In genomic region chr16:58068654-58069271, GRCm38 (mm10) we compare ENCODE assay signal across 28 mouse cellular contexts.
DNase-seq lines count a peak whose midpoint lies in the region; ATAC-seq and TF ChIP-seq lines count a peak whose summit lies in the region.
"Had no signal": no experiment of that assay in that cellular context is flagged by ENCODE, and none has a peak within 500 bp of the region (broad histone marks: within the 10 kb centered on the region; RNA-seq: fewer than 3 reads in every experiment).

No protein-coding gene starts in this region.

- H3K36me3 ChIP-seq in forebrain, embryonic 14.5 days (ENCODE audit: control insufficient read depth, insufficient read depth, low read length): no peaks in the 10 kb centered on the region
- H3K36me3 ChIP-seq in forebrain, embryonic 11.5 days (ENCODE audit: control insufficient read depth, insufficient read depth, low read length): no peaks in the 10 kb centered on the region
- H3K36me3 ChIP-seq in hindbrain, postnatal 0 days (ENCODE audit: insufficient read depth, low read length): no peaks in the 10 kb centered on the region
- H3K36me3 ChIP-seq in hindbrain, embryonic 12.5 days: no peaks in the 10 kb centered on the region
- H3K36me3 ChIP-seq in midbrain, postnatal 0 days (ENCODE audit: insufficient read depth, low read length): no peaks in the 10 kb centered on the region
- H3K36me3 ChIP-seq in midbrain, embryonic 16.5 days (ENCODE audit: control insufficient read depth, insufficient read depth, low read length): no peaks in the 10 kb centered on the region
- H3K36me3 ChIP-seq: embryonic facial prominence, embryonic 10.5 days; embryonic facial prominence, embryonic 15.5 days; heart, embryonic 10.5 days; heart, embryonic 15.5 days; midbrain, embryonic 10.5 days; midbrain, embryonic 15.5 days; neural tube, embryonic 12.5 days had no signal

- no peak for TF ChIP-seq CTCF in hindbrain, postnatal 0 days (IDR thresholded peaks at IDR 0.05; ENCODE audit: low read depth)
- no peak for TF ChIP-seq CTCF in midbrain, postnatal 0 days (IDR thresholded peaks at IDR 0.05)

- H3K27me3 ChIP-seq in forebrain, embryonic 14.5 days (replicated peaks; ENCODE audit: control insufficient read depth, insufficient read depth, low read length): no peaks in the 10 kb centered on the region
- no peaks in the 10 kb centered on the region for H3K27me3 ChIP-seq in forebrain, embryonic 11.5 days (ENCODE audit: control insufficient read depth, insufficient read depth, low read length)
- no peaks in the 10 kb centered on the region for H3K27me3 ChIP-seq in hindbrain, postnatal 0 days (ENCODE audit: insufficient read depth, low read length)
- H3K27me3 ChIP-seq in hindbrain, embryonic 12.5 days: no peaks in the 10 kb centered on the region
- H3K27me3 ChIP-seq in midbrain, postnatal 0 days (ENCODE audit: insufficient read depth, low read length): no peaks in the 10 kb centered on the region
- H3K27me3 ChIP-seq in midbrain, embryonic 16.5 days (ENCODE audit: control insufficient read depth, insufficient read depth, low read depth, low read length): no peaks in the 10 kb centered on the region
- H3K27me3 ChIP-seq: embryonic facial prominence, embryonic 15.5 days; heart, embryonic 15.5 days; midbrain, embryonic 15.5 days; neural tube, embryonic 12.5 days had no signal

- no peak overlapping the region for H3K27ac ChIP-seq in forebrain, embryonic 14.5 days (ENCODE audit: low read depth, low read length)
- no peak overlapping the region for H3K27ac ChIP-seq in forebrain, embryonic 11.5 days (ENCODE audit: low read depth, low read length)
- H3K27ac ChIP-seq in hindbrain, postnatal 0 days: no peak overlapping the region
- H3K27ac ChIP-seq in hindbrain, embryonic 12.5 days: no peak overlapping the region
- no peak overlapping the region for H3K27ac ChIP-seq in midbrain, postnatal 0 days (ENCODE audit: low read depth, low read length)
- H3K27ac ChIP-seq in midbrain, embryonic 16.5 days (ENCODE audit: low read length): no peak overlapping the region
- H3K27ac ChIP-seq: embryonic facial prominence, embryonic 10.5 days; embryonic facial prominence, embryonic 15.5 days; heart, embryonic 10.5 days; heart, embryonic 15.5 days; liver, embryonic 14.5 days; midbrain, embryonic 10.5 days; midbrain, embryonic 15.5 days; neural tube, embryonic 12.5 days had no signal

- no peak overlapping the region for H3K4me3 ChIP-seq in forebrain, embryonic 14.5 days (ENCODE audit: low read depth, low read length)
- no peak overlapping the region for H3K4me3 ChIP-seq in forebrain, embryonic 11.5 days (ENCODE audit: low read depth, low read length)
- no peak overlapping the region for H3K4me3 ChIP-seq in hindbrain, postnatal 0 days (ENCODE audit: low read length)
- H3K4me3 ChIP-seq in hindbrain, embryonic 12.5 days: no peak overlapping the region
- no peak overlapping the region for H3K4me3 ChIP-seq in midbrain, postnatal 0 days (ENCODE audit: low read depth, low read length)
- no peak overlapping the region for H3K4me3 ChIP-seq in midbrain, embryonic 16.5 days (ENCODE audit: low read depth, low read length)
- H3K4me3 ChIP-seq: embryonic facial prominence, embryonic 10.5 days; embryonic facial prominence, embryonic 15.5 days; heart, embryonic 10.5 days; heart, embryonic 15.5 days; midbrain, embryonic 10.5 days; midbrain, embryonic 15.5 days; myocyte; neural tube, embryonic 12.5 days had no signal

- DNase-seq in forebrain, embryonic 14.5 days (ENCODE audit: low spot score): peak; percentile 58
- no peak for DNase-seq in forebrain, embryonic 11.5 days (ENCODE audit: low spot score)
- DNase-seq in hindbrain, postnatal 0 days (ENCODE audit: low spot score): peak; percentile 45
- DNase-seq in midbrain, postnatal 0 days (ENCODE audit: low spot score): peak; percentile 42
- DNase-seq: adrenal gland, postnatal 25 days; B cell, adult 2 months; cerebellum, adult 9-11 months; gastrocnemius, postnatal 25 days; heart, adult 11 months; kidney, adult 11 months; kidney, postnatal 14 days; layer of hippocampus, postnatal 36 days; liver; lung, adult 2 months; thymus, adult 2 months; thymus, postnatal 36 days had no signal

- H3K4me1 ChIP-seq in forebrain, embryonic 14.5 days (ENCODE audit: control insufficient read depth, insufficient read depth, low read length): no peaks in the 10 kb centered on the region
- H3K4me1 ChIP-seq in forebrain, embryonic 11.5 days (replicated peaks; ENCODE audit: control insufficient read depth, insufficient read depth, low read length): no peaks in the 10 kb centered on the region
- no peaks in the 10 kb centered on the region for H3K4me1 ChIP-seq in hindbrain, postnatal 0 days (ENCODE audit: insufficient read depth, low read length)
- no peaks in the 10 kb centered on the region for H3K4me1 ChIP-seq in hindbrain, embryonic 12.5 days
- no peaks in the 10 kb centered on the region for H3K4me1 ChIP-seq in midbrain, postnatal 0 days (ENCODE audit: insufficient read depth, low read length)
- H3K4me1 ChIP-seq in midbrain, embryonic 16.5 days (ENCODE audit: control insufficient read depth, insufficient read depth, low read length): no peaks in the 10 kb centered on the region
- H3K4me1 ChIP-seq: embryonic facial prominence, embryonic 10.5 days; embryonic facial prominence, embryonic 15.5 days; heart, embryonic 10.5 days; heart, embryonic 15.5 days; midbrain, embryonic 10.5 days; midbrain, embryonic 15.5 days; neural tube, embryonic 12.5 days had no signal

- ATAC-seq in forebrain, embryonic 14.5 days: peak; percentile 18; the same call in 1 of the 2 replicates
- no peak for ATAC-seq in forebrain, embryonic 11.5 days (replicated peaks; ENCODE audit: low FRiP score)
- peak; percentile 29; the same call in 1 of the 2 replicates for ATAC-seq in hindbrain, postnatal 0 days
- no peak for ATAC-seq in hindbrain, embryonic 12.5 days (ENCODE audit: low FRiP score)
- ATAC-seq in midbrain, postnatal 0 days (ENCODE audit: low FRiP score): no peak
- ATAC-seq in midbrain, embryonic 16.5 days: no peak
- ATAC-seq in inflammation-experienced regulatory T-cells, adult 6 months: no peak
- ATAC-seq: midbrain, embryonic 15.5 days had no signal

- no peak overlapping the region for H3K9ac ChIP-seq in forebrain, embryonic 14.5 days (ENCODE audit: low read length)
- H3K9ac ChIP-seq in forebrain, embryonic 11.5 days (ENCODE audit: low read length): no peak overlapping the region
- H3K9ac ChIP-seq in hindbrain, postnatal 0 days (replicated peaks; ENCODE audit: low read length): no peak overlapping the region
- H3K9ac ChIP-seq in hindbrain, embryonic 12.5 days: no peak overlapping the region
- H3K9ac ChIP-seq in midbrain, postnatal 0 days (replicated peaks; ENCODE audit: low read length, poor library complexity, severe bottlenecking): no peak overlapping the region
- H3K9ac ChIP-seq in midbrain, embryonic 16.5 days (ENCODE audit: low read depth, low read length): no peak overlapping the region
- H3K9ac ChIP-seq: embryonic facial prominence, embryonic 15.5 days; heart, embryonic 15.5 days; liver, embryonic 14.5 days; midbrain, embryonic 15.5 days; neural tube, embryonic 12.5 days had no signal

- no peaks in the 10 kb centered on the region for H3K9me3 ChIP-seq in forebrain, embryonic 14.5 days (replicated peaks; ENCODE audit: control insufficient read depth, low read length)
- H3K9me3 ChIP-seq in forebrain, embryonic 11.5 days (ENCODE audit: control insufficient read depth, low read length): no peaks in the 10 kb centered on the region
- no peaks in the 10 kb centered on the region for H3K9me3 ChIP-seq in hindbrain, postnatal 0 days (ENCODE audit: low read length)
- no peaks in the 10 kb centered on the region for H3K9me3 ChIP-seq in hindbrain, embryonic 12.5 days (replicated peaks)
- no peaks in the 10 kb centered on the region for H3K9me3 ChIP-seq in midbrain, postnatal 0 days (ENCODE audit: low read length)
- no peaks in the 10 kb centered on the region for H3K9me3 ChIP-seq in midbrain, embryonic 16.5 days (replicated peaks; ENCODE audit: control insufficient read depth, low read length, poor library complexity, severe bottlenecking)
- H3K9me3 ChIP-seq: embryonic facial prominence, embryonic 10.5 days; embryonic facial prominence, embryonic 15.5 days; heart, embryonic 10.5 days; heart, embryonic 15.5 days; midbrain, embryonic 10.5 days; midbrain, embryonic 15.5 days; neural tube, embryonic 12.5 days had no signal

- WGBS in forebrain, embryonic 14.5 days: 75% methylated on average over 3 of the region's 3 CpGs
- 83% methylated on average over 3 of the region's 3 CpGs for WGBS in forebrain, embryonic 11.5 days
- 53% methylated on average over 3 of the region's 3 CpGs for WGBS in hindbrain, postnatal 0 days
- WGBS in hindbrain, embryonic 12.5 days: 69% methylated on average over 3 of the region's 3 CpGs
- 73% methylated on average over 3 of the region's 3 CpGs for WGBS in midbrain, postnatal 0 days
- WGBS in midbrain, embryonic 16.5 days: 72% methylated on average over 3 of the region's 3 CpGs

- no peak overlapping the region for H3K4me2 ChIP-seq in forebrain, embryonic 14.5 days (ENCODE audit: low read length)
- no peak overlapping the region for H3K4me2 ChIP-seq in forebrain, embryonic 11.5 days (ENCODE audit: low read depth, low read length, severe bottlenecking)
- no peak overlapping the region for H3K4me2 ChIP-seq in hindbrain, postnatal 0 days (ENCODE audit: low read depth, low read length)
- no peak overlapping the region for H3K4me2 ChIP-seq in hindbrain, embryonic 12.5 days (replicated peaks)
- no peak overlapping the region for H3K4me2 ChIP-seq in midbrain, postnatal 0 days (ENCODE audit: low read depth, low read length, poor library complexity, severe bottlenecking)
- no peak overlapping the region for H3K4me2 ChIP-seq in midbrain, embryonic 16.5 days (ENCODE audit: low read length)
- H3K4me2 ChIP-seq: embryonic facial prominence, embryonic 15.5 days; heart, embryonic 15.5 days; midbrain, embryonic 15.5 days; neural tube, embryonic 12.5 days had no signal

Comparison
In these comparisons a context has a peak if more than half of its experiments do, and no peak if none do; other contexts are left out.
1. ATAC-seq: peak in forebrain, embryonic 14.5 days (single experiment) and hindbrain, postnatal 0 days (single experiment); none in forebrain, embryonic 11.5 days (single experiment), hindbrain, embryonic 12.5 days (single experiment), midbrain, postnatal 0 days (single experiment), midbrain, embryonic 16.5 days (single experiment) and inflammation-experienced regulatory T-cells, adult 6 months (single experiment).